Mouse (Mus musculus) lung, embryonic 14.5 days (tissue): Measurements from ENCODE around the gene Nup214. TPM values are rescaled to one million over a fixed set of nuclear protein-coding genes. Genes with fewer than 3 reads are reported as not detected.
A peak's percentile ranks its signal among the peaks of the same experiment; 100 is the strongest.

ENCODE experiments used
- ATAC-seq: fragments of 200-750 bp; cut with Nextera tagmentation; 2 replicates; pipeline ENCODE4 v1.8.0; 2017; ENCODE audit warnings: mild to moderate bottlenecking, moderate TSS enrichment, moderate library complexity; ENCODE audit not compliant: insufficient read depth
- DNase-seq: peaks from one replicate; pipeline ENCODE4 v3.0.0-alpha.2; 2015
- H3K27ac ChIP-seq: fragments of 300-500 bp; sonication (generic); 2 replicates; pipeline ENCODE4 v1.5.1; 2014; ENCODE audit warnings: low read depth, mild to moderate bottlenecking, moderate library complexity
- H3K27me3 ChIP-seq: fragments of 300-500 bp; sonication (generic); 2 replicates; pipeline ENCODE4 v1.6.1; 2014; ENCODE audit warnings: low read length, control low read depth; ENCODE audit not compliant: insufficient read depth
- H3K36me3 ChIP-seq: fragments of 300-500 bp; sonication (generic); 2 replicates; pipeline ENCODE4 v1.6.1; 2014; ENCODE audit warnings: control low read depth; ENCODE audit not compliant: insufficient read depth
- H3K4me1 ChIP-seq: fragments of 300-500 bp; sonication (generic); 2 replicates; pipeline ENCODE4 v1.6.1; 2014; ENCODE audit warnings: antibody characterized with exemption, control low read depth; ENCODE audit not compliant: insufficient read depth
- H3K4me2 ChIP-seq: fragments of 300-500 bp; sonication (generic); 2 replicates; pipeline ENCODE4 v1.6.1; 2014; ENCODE audit warnings: mild to moderate bottlenecking
- H3K4me3 ChIP-seq: fragments of 300-500 bp; sonication (generic); 2 replicates; pipeline ENCODE4 v1.5.1; 2014; ENCODE audit warnings: low read depth, low read length
- H3K9ac ChIP-seq: fragments of 300-500 bp; sonication (generic); 2 replicates; pipeline ENCODE4 v1.6.1; 2014
- H3K9me3 ChIP-seq: fragments of 300-500 bp; sonication (generic); 2 replicates; pipeline ENCODE4 v1.6.1; 2016; ENCODE audit warnings: low read depth, low read length, control low read depth
- CTCF ChIP-seq: IDR thresholded peaks from 2 replicates; pipeline ENCODE4 v1.5.1; 2016; ENCODE audit warnings: antibody characterized with exemption, low read depth
- WGBS: fragments of 180-500 bp; shearing (Covaris S2); extraction: QIAGEN DNeasy Blood & Tissue Kit; methylation state at CpG from one replicate; pipeline ENCODE4 v1.1.7; 2014; 5-methylcytosine and 5-hydroxymethylcytosine counted together
- polyA plus RNA-seq: library from polyadenylated mRNA; unstranded; fragments of >200 nt; fragmentation: Nextera tagmentation; extraction: Ambion mirVana; gene quantifications from 2 replicates; pipeline ENCODE4 v1.2.1, GENCODE M21; 2014

Gene Nup214
- polyA plus RNA-seq, 1 experiment from 2014 or later, result 82.4 TPM

GRCm38 (mm10) chr2:32083159-32084011, 109.1 kb downstream of the Nup214 start:
- DNase-seq, result peak; percentile 54
- H3K4me1 ChIP-seq, result no peaks in the 10 kb centered on the region
- peak overlapping the region; percentile 60 for H3K4me3 ChIP-seq
- peak overlapping the region; percentile 57 for H3K9ac ChIP-seq
- H3K9me3 ChIP-seq, result no peaks in the 10 kb centered on the region
- H3K36me3 ChIP-seq, result no peaks in the 10 kb centered on the region
- H3K4me2 ChIP-seq, result peak overlapping the region; percentile 99
- peak overlapping the region; percentile 36; the same call in 1 of the 2 replicates for H3K27ac ChIP-seq
- WGBS, result under 1% methylated on average over 90 of the region's 91 CpGs
- H3K27me3 ChIP-seq, result peaks cover 50% of the 10 kb centered on the region
- no peak for ATAC-seq
- no peak for TF ChIP-seq CTCF

GRCm38 (mm10) chr2:32084111-32084871, 110.1 kb downstream of the Nup214 start, which contains the start of gene Fam78a:
Gene Fam78a, minus strand, starts transcription at chr2:32084857.
- H3K27me3 ChIP-seq, result peaks cover 57% of the 10 kb centered on the region

GRCm38 (mm10) chr2:32084872-32085199, 110.6 kb downstream of the Nup214 start:
- Histone ChIP-seq H3K9ac (no peak overlapping the region), H3K27me3 (peaks cover 58% of the 10 kb centered on the region), H3K4me2 (peak overlapping the region; percentile 99), H3K27ac (peak overlapping the region; percentile 24; the same call in 1 of the 2 replicates), H3K9me3 (no peaks in the 10 kb centered on the region), H3K4me1 (0 out of 2 replicates have a peak, but pooled peaks cover 3% of the 10 kb centered on the region), H3K36me3 (no peaks in the 10 kb centered on the region), H3K4me3 (peak overlapping the region; percentile 60)
- DNase-seq (no peak), ATAC-seq (no peak)
- no peak for TF ChIP-seq CTCF
- 24% methylated on average over 2 of the region's 2 CpGs for WGBS

More at GRCm38 (mm10) chr2:32084111-32084871, 110.1 kb downstream of the Nup214 start, which contains the start of gene Fam78a:
- no peaks in the 10 kb centered on the region for H3K36me3 ChIP-seq
- H3K4me1 ChIP-seq, result 0 out of 2 replicates have a peak, but pooled peaks cover 3% of the 10 kb centered on the region
- no peak for TF ChIP-seq CTCF
- H3K9ac ChIP-seq, result peak within 1 kb of the TSS; percentile 57
- peak within 1 kb of the TSS; percentile 60 for H3K4me3 ChIP-seq
- ATAC-seq (peak; percentile 79), DNase-seq (peak; percentile 67)
- peak within 1 kb of the TSS; percentile 99 for H3K4me2 ChIP-seq
- no peaks in the 10 kb centered on the region for H3K9me3 ChIP-seq
- 1% methylated on average over 58 of the region's 68 CpGs for WGBS
- peak within 1 kb of the TSS; percentile 24; the same call in 1 of the 2 replicates for H3K27ac ChIP-seq

GRCm38 (mm10) chr2:32085231-32085630, 111.0 kb downstream of the Nup214 start:
- peak overlapping the region; percentile 24; the same call in 1 of the 2 replicates for H3K27ac ChIP-seq
- H3K9ac ChIP-seq, result no peak overlapping the region
- H3K4me1 ChIP-seq, result 0 out of 2 replicates have a peak, but pooled peaks cover 3% of the 10 kb centered on the region
- WGBS, result 60% methylated on average over 2 of the region's 2 CpGs
- H3K27me3 ChIP-seq, result peaks cover 58% of the 10 kb centered on the region
- H3K36me3 ChIP-seq, result no peaks in the 10 kb centered on the region
- ATAC-seq, result no peak
- H3K9me3 ChIP-seq, result no peaks in the 10 kb centered on the region
- no peak overlapping the region for H3K4me3 ChIP-seq
- TF ChIP-seq CTCF, result no peak
- no peak for DNase-seq
- H3K4me2 ChIP-seq, result peak overlapping the region; percentile 99; the same call in 1 of the 2 replicates

- Histone ChIP-seq H3K4me2 (no peak overlapping the region), H3K4me1 (0 out of 2 replicates have a peak, but pooled peaks cover 3% of the 10 kb centered on the region), H3K27me3 (peaks cover 50% of the 10 kb centered on the region), H3K36me3 (no peaks in the 10 kb centered on the region), H3K27ac (no peak overlapping the region), H3K9ac (no peak overlapping the region), H3K4me3 (no peak overlapping the region), H3K9me3 (no peaks in the 10 kb centered on the region)
- DNase-seq (no peak), ATAC-seq (no peak)
- no peak for TF ChIP-seq CTCF
- 45% methylated on average over 4 of the region's 4 CpGs for WGBS
These were observed 113.4 kb downstream of the Nup214 start for GRCm38 (mm10) chr2:32087606-32088005.

GRCm38 (mm10) chr2:32088372-32088981, 114.2 kb downstream of the Nup214 start:
- TF ChIP-seq CTCF, result no peak
- Histone ChIP-seq H3K27ac (no peak overlapping the region), H3K9ac (no peak overlapping the region), H3K36me3 (no peaks in the 10 kb centered on the region), H3K4me3 (no peak overlapping the region), H3K9me3 (no peaks in the 10 kb centered on the region), H3K27me3 (peaks cover 41% of the 10 kb centered on the region), H3K4me1 (0 out of 2 replicates have a peak, but pooled peaks cover 3% of the 10 kb centered on the region), H3K4me2 (peak overlapping the region; percentile 54)
- peak; percentile 47; the same call in 1 of the 2 replicates for ATAC-seq
- DNase-seq, result peak; percentile 59
- WGBS, result 4% methylated on average over 35 of the region's 35 CpGs
